Mouse (Mus musculus): ENCODE measurements around the gene Cux2.

Cux2 gene

DNA sequence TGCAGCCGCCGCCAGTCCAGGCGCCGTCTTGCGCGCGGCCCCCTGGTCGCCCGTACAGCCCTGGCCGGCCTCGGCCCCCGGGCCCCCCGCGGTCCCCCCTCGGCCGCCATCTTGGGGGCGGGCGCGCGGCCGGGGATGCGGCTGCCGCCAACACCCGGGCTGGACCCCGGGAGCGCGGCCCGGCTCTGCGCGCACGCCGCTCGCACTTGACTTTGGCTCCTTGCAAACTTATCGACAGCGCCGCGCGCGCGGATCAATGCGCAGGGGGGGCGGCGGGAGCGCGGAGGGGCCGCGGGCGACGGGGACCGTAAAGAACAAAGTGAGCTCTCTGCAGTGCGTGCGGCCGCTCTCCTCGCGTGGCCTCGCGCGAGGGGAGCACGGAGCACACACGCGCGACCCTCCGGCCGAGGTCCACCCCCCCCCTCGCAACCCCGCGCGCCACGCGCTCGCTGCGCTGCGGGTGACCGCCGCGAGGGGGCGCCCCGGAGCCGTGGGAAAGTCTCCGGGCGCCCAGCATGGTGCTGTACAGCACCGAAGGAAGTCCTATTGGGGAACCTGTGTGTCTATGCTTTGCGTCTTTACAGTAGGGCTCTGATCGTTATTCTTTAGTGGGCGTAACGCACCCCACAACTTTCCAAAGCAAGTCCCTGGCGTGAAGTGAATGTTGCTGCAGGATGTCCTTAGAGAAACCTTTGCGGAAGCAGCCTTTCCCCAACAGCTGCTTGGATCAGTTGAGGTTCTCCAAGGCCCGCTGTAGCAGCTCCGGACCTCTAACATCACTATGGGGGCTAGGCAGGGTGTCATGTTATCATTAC, at the start of gene Cux2:
TSS of gene Cux2 (minus strand) at position 86 of the 815 bp plus-strand sequence.
- ATAC-seq (ENCODE audit: low TSS enrichment), result peak; percentile 27; the same call in 1 of the 2 replicates

DNA sequence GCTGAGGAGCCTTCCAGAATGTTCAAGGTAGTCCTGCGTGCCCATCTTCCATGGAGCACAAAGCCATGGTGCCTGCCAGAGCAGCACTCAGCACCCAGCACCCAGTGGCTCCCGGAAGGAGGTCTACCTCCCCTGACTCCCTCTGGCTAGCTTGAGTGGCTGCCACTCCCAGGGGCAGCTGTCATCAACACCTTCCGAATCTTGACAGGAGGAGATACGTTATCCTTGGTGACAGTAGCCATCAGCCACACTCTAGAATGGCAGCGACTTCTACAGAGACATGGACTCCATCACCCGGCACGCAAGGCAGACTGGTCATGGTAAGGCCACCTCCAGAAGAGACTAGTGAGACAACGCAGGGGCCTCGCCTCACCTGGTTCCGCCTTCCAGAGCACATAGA, 44.5 kb upstream of the Cux2 start:
- ATAC-seq (ENCODE audit: low TSS enrichment), result no peak

GRCm38 (mm10) chr5:122093734-122094133, 43.8 kb upstream of the Cux2 start:
- no peak for ATAC-seq (ENCODE audit: low TSS enrichment)

DNA sequence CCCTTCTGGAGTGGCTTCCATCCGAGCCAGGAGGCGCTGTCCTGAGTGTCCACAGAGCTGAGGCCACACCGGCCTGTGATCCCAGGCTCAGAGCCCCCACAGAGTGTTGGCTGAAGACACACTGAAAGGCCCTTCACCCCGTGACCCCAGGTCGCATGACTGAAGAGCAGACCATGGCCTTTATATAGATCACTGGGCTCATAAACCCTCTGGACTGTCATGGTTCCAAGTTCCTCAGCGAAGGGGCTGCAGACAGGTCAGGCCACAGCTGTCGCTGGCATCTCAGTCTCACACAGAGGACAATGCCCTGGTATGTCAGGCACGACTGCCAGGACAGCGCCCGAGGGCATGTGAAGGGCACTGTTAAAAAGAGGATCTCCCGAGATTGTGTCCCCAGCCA, 42.9 kb upstream of the Cux2 start:
- ATAC-seq (ENCODE audit: low TSS enrichment), result no peak

DNA sequence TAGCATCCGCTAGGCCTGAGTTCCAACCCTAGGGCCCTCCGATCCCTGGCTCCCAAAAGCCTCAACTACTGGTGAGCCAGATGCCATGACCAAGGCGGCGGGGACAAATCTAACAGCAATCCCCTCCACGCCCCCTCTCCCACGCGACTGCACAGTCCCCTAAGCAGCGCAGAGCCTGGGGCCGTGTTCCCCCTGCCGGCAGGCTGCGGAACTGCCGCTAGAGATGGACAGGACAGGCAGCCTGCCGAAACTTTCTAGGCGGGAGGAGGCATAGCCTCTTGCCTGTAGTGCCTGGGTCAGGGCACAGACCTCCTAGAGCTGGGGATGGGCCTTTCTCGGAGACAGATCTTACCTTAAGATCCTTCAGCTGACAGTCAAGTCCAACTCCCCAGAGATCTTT, 41.2 kb upstream of the Cux2 start:
- peak; percentile 41; the same call in 1 of the 2 replicates for ATAC-seq (ENCODE audit: low TSS enrichment)

DNA sequence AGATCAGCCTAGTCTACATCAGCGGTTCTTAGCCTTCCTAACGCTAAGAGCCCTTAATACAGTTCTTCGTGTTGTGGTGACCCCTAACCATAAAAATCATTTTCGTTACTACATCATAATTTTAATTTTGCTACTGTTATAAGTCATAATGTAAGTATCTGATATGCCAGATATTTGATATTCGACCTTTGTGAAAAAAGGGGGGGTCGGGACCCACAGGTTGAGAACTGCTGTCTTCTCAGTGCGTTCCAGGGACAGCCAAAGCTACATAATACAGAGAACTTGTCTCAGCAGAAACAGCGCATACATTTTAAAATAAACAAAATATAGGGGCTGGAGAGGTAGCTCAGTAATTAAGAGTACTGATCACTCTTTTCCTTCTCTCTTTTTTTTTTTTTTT, 39.8 kb upstream of the Cux2 start:
- ATAC-seq (ENCODE audit: low TSS enrichment), result no peak

DNA sequence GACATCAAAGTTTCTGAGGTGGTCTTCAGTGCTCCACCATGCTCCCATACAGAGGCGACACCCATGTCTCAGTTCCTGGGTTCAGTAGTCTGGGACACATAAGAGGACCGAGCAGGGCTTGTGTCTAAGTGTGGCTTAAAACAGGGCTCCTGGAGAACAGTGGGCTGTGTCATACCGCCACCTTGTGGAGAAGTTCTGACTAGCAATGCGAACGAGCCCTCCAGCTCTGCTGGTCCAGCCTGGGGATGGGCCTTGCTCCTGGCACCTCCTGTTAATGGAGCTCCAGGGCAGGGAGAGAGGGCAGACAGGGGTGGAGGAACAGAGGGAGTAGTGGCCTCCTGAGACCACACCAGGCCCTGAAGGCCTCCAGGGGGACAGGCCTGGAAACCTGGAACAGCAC, 39.0 kb upstream of the Cux2 start:
- peak; percentile 85 for ATAC-seq (ENCODE audit: low TSS enrichment)

GRCm38 (mm10) chr5:122086121-122086520, 36.2 kb upstream of the Cux2 start:
- ATAC-seq (ENCODE audit: low TSS enrichment), result no peak

GRCm38 (mm10) chr5:122085291-122085690, 35.4 kb upstream of the Cux2 start:
- ATAC-seq (ENCODE audit: low TSS enrichment), result no peak

GRCm38 (mm10) chr5:122084470-122084869, 34.6 kb upstream of the Cux2 start:
- ATAC-seq (ENCODE audit: low TSS enrichment), result no peak

DNA sequence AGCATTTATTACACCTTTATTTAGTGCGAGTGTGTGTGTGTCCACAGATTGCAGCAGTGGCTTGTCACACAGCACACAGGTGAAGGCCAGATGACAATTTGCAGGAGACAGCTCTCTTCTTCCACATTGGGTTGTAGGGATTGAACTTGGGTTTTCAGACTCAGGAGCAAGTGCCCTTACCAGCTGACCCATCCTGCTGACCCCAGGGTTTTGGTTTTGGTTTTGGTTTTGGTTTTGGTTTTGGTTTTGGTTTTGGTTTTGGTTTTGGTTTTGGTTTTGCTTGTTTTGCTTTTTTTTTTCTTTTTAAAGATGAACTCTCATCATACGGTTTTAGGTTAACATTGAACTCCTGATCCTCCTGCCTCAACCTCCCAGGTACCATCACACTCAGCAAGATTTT, 33.4 kb upstream of the Cux2 start:
- no peak for ATAC-seq (ENCODE audit: low TSS enrichment)

- ATAC-seq (ENCODE audit: low TSS enrichment), result no peak
These were observed 31.6 kb upstream of the Cux2 start for GRCm38 (mm10) chr5:122081471-122081870.

DNA sequence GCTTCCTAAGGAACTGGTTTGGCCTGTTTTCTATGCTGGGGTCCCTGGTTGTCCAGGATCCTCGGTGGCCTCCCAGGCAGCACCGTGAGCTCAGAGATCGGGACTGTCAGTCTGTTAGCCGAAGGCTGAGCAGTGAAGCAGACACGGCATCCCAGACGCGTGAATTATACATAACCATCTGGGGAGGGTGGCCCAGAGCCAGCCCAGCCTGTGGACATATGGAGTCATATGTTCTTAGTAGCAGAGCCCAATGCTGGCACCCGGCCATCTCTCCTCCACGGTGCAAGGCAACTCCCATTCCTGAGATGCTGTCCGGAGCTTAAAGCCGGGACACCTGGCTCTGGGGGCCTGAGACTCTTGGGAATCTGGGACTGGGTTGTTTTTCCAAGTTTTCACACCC, 31.0 kb upstream of the Cux2 start:
- peak; percentile 72; the same call in 1 of the 2 replicates for ATAC-seq (ENCODE audit: low TSS enrichment)

GRCm38 (mm10) chr5:122079796-122080195, 29.9 kb upstream of the Cux2 start:
- ATAC-seq (ENCODE audit: low TSS enrichment), result no peak

- ATAC-seq (ENCODE audit: low TSS enrichment), result no peak
These were observed 27.3 kb upstream of the Cux2 start for GRCm38 (mm10) chr5:122077244-122077643.

- ATAC-seq (ENCODE audit: low TSS enrichment), result no peak
These were observed 25.8 kb upstream of the Cux2 start for GRCm38 (mm10) chr5:122075736-122076135.

- no peak for ATAC-seq (ENCODE audit: low TSS enrichment)
These were observed 22.1 kb upstream of the Cux2 start for GRCm38 (mm10) chr5:122071997-122072396.

DNA sequence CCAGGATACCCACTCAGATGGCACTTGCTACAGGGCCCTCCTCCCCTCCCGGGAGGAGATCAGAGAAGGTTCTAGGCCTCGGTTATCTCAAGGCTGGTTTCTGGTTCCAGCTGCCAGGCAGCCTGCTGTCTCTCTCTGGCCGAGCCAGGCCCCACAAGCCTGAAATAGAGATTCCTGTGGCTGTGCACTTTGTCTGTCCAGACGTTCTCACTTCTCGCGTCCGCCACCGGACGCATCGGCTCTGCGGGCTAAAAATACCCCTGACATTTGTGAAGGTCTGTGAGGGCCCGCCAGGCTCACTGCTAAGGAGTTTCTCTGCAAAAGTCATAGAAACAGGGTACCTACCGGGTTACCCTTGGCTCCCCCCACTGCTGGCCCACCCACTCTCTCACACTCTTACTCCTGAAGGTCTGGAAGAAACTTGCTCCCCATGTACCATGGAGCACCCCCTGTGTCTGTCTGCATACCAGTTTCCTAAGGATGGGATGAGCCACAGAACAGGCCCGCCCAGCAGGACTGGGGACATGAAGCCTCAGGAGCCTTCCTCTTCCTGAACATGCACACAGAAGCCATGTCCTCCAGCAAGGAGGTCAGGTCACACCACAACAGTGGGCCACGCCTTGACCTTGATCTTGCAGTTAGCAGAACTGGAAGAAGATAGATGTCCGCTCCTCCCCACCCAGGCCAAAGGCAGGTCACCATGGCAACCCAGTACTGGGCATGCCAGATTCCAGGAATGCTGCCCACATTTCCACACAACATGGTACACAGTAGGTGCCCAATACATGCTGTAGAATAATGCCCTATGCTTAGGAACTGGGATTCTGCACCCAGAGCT, 21.3 kb upstream of the Cux2 start:
- no peak for ATAC-seq (ENCODE audit: low TSS enrichment)

DNA sequence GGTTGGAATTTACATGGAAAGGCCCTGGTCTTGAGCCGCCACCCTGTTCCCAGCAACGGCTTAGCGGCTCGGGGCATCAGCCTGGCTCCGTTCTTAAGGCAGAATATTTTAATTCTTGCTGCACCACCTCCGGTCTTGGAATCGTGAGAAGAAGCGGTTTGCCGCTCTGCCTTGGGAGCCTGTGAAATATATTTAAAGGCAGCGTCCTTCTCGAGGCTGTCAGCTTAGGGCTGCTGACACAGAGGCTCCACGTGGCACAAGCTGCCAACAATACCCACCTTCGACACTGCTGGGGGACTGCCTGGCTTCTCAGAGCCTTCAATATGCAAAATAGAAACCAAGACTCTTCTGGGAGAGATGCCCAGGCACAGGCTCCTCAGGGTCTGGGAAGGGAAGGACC, 18.7 kb upstream of the Cux2 start:
- ATAC-seq (ENCODE audit: low TSS enrichment), result peak; percentile 48; the same call in 1 of the 2 replicates

DNA sequence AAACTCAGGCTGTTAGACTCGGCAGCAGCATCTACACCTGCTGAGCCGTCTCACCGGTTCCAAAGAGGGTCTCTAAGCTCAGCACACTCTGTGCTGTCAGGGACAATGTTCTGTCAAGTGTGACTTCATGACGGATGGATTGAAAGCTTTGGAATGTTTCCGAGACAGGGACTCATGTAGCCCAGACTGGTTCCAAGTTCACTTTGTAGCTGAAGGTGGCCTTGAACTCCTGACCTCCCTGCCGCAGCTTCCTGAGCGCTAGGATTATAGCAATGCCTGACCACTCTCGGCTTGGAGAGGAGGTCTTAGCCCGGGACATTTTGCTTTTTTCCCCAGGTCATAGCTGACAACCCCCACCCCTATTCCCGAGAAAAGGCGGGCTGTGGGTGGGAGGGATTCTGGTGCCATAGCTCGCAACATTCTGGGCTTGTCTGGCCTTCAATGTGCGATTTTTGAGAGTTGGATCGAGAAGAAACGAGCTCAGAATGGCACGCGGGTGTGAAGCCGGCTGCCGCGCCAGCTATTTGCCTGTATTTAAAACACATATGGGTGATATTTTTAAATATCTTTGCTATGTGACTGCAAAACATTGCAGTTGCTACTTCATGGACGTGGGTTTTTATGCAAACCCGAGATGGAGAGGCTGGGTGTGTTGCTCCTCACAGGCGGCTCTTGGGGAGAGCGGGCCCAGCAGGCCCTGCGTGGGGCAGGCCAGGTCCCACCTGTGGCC, 13.5 kb upstream of the Cux2 start:
- ATAC-seq (ENCODE audit: low TSS enrichment), result peak; percentile 68

DNA sequence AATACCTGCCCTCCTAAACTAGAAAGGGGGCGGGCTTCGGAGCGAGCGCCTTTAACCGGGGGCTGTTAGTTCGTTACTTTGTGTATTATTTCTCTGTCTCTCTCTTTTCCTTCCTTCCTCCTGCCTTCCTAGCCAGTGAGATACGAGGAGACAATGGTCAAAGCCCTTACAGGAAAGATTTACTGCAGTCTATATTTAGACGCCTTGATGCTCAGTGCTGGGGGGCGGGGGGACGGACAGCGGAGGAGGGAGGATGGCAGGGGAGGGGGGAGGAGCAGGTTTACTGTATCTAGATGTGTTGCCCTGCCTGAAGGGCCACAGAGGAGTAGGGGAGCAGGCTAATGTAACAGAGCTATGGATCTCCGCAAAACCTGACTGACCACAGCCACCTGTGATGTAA, 12.6 kb upstream of the Cux2 start:
- ATAC-seq (ENCODE audit: low TSS enrichment), result no peak

DNA sequence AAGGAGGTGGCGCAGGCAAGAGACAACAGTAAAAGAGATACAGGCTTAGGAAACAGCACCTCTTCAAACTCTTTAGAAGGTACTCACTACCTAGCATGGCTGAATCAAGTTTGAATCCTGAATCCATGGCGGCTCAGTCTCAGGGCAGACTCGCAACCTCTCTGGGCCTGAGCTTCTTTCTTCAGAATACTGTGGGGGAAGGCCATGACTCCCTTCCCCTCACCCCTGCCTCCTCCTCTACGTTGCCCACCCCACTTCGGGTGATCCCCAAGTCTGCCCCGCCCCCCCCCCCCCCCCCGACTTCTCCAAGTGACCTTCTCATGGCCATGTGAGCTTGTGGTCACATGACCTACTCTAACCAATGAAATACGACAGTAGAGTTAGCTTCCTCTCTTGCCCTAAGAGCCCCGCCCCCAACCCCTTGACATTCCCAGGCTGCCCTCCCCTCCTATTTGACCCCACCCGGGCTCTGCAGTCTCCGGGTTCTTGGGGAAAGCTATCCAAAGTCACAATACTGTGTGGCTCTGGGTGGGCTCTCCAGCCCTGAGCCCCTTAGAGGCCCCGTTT, 10.9 kb upstream of the Cux2 start:
- ATAC-seq (ENCODE audit: low TSS enrichment), result no peak
